Mouse (Mus musculus): ENCODE results near the gene Sepsecs.

GRCm38 (mm10) chr5:52617711-52618347, 51.7 kb downstream of the Sepsecs start:
- TF ChIP-seq CTCF (IDR thresholded peaks at IDR 0.05) (no peak), EP300 (IDR thresholded peaks at IDR 0.05) (no peak)
